Mouse (Mus musculus): ENCODE results near the gene Omp. TPM values are rescaled to one million over a fixed set of nuclear protein-coding genes. Genes with fewer than 3 reads are reported as not detected.

Gene Omp
- total RNA-seq, 1 experiment from 2014 or later = 0.89 TPM

GRCm38 (mm10) chr7:98119179-98119960, 25.9 kb downstream of the Omp start, which contains the start of gene Myo7a:
TSS of gene Myo7a (minus strand) at chr7:98119524.
- ATAC-seq (replicated peaks in 1 of 2; ENCODE audit: insufficient read depth in 1 of 2, low FRiP score in 2 of 2, low TSS enrichment in 1 of 2, low read depth in 1 of 2, poor library complexity in 2 of 2, severe bottlenecking in 2 of 2) = no peak

GRCm38 (mm10) chr7:98117012-98117660, 28.2 kb downstream of the Omp start:
- no peak for ATAC-seq (replicated peaks in 1 of 2; ENCODE audit: insufficient read depth in 1 of 2, low FRiP score in 2 of 2, low TSS enrichment in 1 of 2, low read depth in 1 of 2, poor library complexity in 2 of 2, severe bottlenecking in 2 of 2)

GRCm38 (mm10) chr7:98114656-98115055, 30.6 kb downstream of the Omp start:
- no peak for ATAC-seq (replicated peaks in 1 of 2; ENCODE audit: insufficient read depth in 1 of 2, low FRiP score in 2 of 2, low TSS enrichment in 1 of 2, low read depth in 1 of 2, poor library complexity in 2 of 2, severe bottlenecking in 2 of 2)

- ATAC-seq (replicated peaks in 1 of 2; ENCODE audit: insufficient read depth in 1 of 2, low FRiP score in 2 of 2, low TSS enrichment in 1 of 2, low read depth in 1 of 2, poor library complexity in 2 of 2, severe bottlenecking in 2 of 2) = peak in 1 of 2 experiments; percentile 30; a peak in 1 of 4 replicates
Measured at GRCm38 (mm10) chr7:98111233-98111632, 34.1 kb downstream of the Omp start.

- no peak for ATAC-seq (replicated peaks in 1 of 2; ENCODE audit: insufficient read depth in 1 of 2, low FRiP score in 2 of 2, low TSS enrichment in 1 of 2, low read depth in 1 of 2, poor library complexity in 2 of 2, severe bottlenecking in 2 of 2)
Measured at GRCm38 (mm10) chr7:98109771-98110170, 35.5 kb downstream of the Omp start.

- peak in 1 of 2 experiments; percentile 10; a peak in 1 of 4 replicates for ATAC-seq (replicated peaks in 1 of 2; ENCODE audit: insufficient read depth in 1 of 2, low FRiP score in 2 of 2, low TSS enrichment in 1 of 2, low read depth in 1 of 2, poor library complexity in 2 of 2, severe bottlenecking in 2 of 2)
Measured at GRCm38 (mm10) chr7:98108636-98109430, 36.5 kb downstream of the Omp start.

- no peak for ATAC-seq (replicated peaks in 1 of 2; ENCODE audit: insufficient read depth in 1 of 2, low FRiP score in 2 of 2, low TSS enrichment in 1 of 2, low read depth in 1 of 2, poor library complexity in 2 of 2, severe bottlenecking in 2 of 2)
Measured at GRCm38 (mm10) chr7:98106272-98106671, 39.0 kb downstream of the Omp start.

GRCm38 (mm10) chr7:98104481-98105435, 40.5 kb downstream of the Omp start:
- ATAC-seq (replicated peaks in 1 of 2; ENCODE audit: insufficient read depth in 1 of 2, low FRiP score in 2 of 2, low TSS enrichment in 1 of 2, low read depth in 1 of 2, poor library complexity in 2 of 2, severe bottlenecking in 2 of 2) = no peak

- no peak for ATAC-seq (replicated peaks in 1 of 2; ENCODE audit: insufficient read depth in 1 of 2, low FRiP score in 2 of 2, low TSS enrichment in 1 of 2, low read depth in 1 of 2, poor library complexity in 2 of 2, severe bottlenecking in 2 of 2)
Measured at GRCm38 (mm10) chr7:98103942-98104292, 41.4 kb downstream of the Omp start.

- peak; percentile 55 to 71; a peak in 3 of 4 replicates for ATAC-seq (replicated peaks in 1 of 2; ENCODE audit: insufficient read depth in 1 of 2, low FRiP score in 2 of 2, low TSS enrichment in 1 of 2, low read depth in 1 of 2, poor library complexity in 2 of 2, severe bottlenecking in 2 of 2)
Measured at GRCm38 (mm10) chr7:98103002-98103941, 42.0 kb downstream of the Omp start.

GRCm38 (mm10) chr7:98102488-98102887, 42.8 kb downstream of the Omp start:
- no peak for ATAC-seq (replicated peaks in 1 of 2; ENCODE audit: insufficient read depth in 1 of 2, low FRiP score in 2 of 2, low TSS enrichment in 1 of 2, low read depth in 1 of 2, poor library complexity in 2 of 2, severe bottlenecking in 2 of 2)

GRCm38 (mm10) chr7:98097557-98097956, 47.7 kb downstream of the Omp start:
- ATAC-seq (replicated peaks in 1 of 2; ENCODE audit: insufficient read depth in 1 of 2, low FRiP score in 2 of 2, low TSS enrichment in 1 of 2, low read depth in 1 of 2, poor library complexity in 2 of 2, severe bottlenecking in 2 of 2) = no peak

GRCm38 (mm10) chr7:98095852-98096251, 49.5 kb downstream of the Omp start:
- peak in 1 of 2 experiments; percentile 29; a peak in 3 of 4 replicates for ATAC-seq (replicated peaks in 1 of 2; ENCODE audit: insufficient read depth in 1 of 2, low FRiP score in 2 of 2, low TSS enrichment in 1 of 2, low read depth in 1 of 2, poor library complexity in 2 of 2, severe bottlenecking in 2 of 2)
